Mouse (Mus musculus): ENCODE measurements around the gene Prr3.
"Not testable (repeated sequence)": the region's sequence is repeated elsewhere in the genome, so short reads cannot be mapped to it uniquely, and the experiment has no call there.

Prr3 gene

DNA sequence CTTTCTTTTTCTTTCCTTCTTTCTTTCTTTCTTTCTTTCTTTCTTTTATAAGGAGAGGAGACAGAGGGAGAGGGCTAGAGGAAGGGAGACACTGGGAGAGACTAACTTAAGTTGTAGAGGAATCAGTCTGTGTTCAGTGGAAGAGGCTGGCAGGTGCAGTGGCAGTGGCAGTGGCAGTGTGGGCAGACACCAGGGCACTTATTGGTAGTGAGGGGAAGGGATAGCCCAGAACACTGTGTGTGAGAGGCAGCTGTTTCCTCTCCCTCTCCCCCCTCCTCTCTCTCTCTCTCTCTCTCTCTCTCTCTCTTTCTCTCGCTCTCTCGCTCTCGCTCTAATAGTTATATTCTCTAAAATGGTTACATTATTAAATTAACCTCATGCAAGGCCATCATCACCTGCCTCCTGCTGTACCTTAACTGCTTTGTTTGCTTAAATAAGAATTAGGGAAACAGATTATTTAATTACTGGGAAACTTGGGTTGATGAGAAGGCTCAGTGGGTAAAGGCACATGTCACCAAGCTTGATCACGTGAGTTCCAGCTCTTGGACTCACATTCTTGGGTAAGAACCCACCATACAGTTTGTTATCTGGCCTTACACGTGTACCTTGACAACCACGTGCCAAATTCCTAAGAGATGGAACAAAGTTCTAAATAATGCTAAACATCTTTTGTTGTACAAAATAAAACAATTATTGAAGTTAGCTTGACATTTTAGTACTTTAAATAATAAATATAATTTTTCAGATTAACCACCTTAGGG, 18.7 kb upstream of the Prr3 start:
- no peak for DNase-seq

DNA sequence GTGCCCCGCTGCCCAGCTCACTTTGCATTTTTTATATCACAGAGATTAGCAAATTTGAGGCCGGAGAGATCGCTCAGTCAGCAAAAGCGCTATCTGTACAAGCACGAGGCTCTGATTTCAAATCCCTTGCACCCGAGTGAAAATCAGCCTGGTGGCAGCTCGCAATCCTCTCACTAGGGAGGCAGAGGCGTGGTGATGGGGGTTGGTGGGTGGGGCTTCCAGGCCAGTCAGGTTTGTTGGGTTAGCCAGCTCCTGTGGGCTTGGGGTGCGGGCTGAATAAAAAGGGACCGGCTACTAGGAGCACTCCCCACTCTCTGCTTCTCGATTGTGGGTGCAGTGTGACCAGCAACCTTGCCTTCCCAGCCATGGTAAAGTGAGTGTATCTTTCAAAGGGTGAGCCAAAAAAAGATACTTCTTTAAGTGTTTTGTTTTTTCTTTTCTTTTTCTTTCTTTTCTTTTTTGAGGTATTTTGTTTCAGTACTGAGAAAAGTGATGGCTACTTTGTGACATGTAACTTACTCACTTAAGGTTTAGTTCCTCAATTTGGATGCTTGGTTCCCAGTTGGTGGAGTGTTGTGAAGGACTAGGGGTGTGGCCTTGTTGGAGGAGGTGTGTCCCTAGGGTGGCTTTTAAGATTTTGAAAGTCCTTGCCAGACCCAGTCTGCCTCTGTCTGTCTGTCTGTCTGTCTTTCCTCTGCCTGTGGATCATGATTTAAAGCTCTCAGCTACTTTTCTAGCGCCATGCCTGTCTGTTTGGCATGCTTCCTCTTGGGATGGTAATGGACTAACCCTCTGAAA, 17.9 kb upstream of the Prr3 start:
- no peak for DNase-seq

DNA sequence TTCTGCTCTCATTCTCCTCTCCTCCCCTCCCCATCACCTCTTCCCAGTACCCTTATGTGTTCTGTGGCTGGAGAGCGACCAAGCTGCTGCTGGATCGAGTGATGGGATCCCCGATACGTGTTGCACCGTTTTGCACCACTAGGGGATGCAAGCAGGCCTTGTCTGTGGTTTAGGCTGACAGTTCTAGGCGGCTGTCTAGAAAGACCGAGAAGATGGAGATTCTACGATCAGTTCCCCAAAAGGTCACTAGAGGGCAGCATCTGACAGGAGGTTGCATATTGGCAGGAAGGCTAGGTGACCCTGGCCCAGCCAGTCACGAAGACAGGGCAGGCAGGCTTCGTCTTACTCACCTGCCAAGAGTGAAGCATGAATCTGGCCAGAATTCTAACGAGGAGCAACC, 16.9 kb upstream of the Prr3 start:
- peak; percentile 95 to 96 for DNase-seq

DNA sequence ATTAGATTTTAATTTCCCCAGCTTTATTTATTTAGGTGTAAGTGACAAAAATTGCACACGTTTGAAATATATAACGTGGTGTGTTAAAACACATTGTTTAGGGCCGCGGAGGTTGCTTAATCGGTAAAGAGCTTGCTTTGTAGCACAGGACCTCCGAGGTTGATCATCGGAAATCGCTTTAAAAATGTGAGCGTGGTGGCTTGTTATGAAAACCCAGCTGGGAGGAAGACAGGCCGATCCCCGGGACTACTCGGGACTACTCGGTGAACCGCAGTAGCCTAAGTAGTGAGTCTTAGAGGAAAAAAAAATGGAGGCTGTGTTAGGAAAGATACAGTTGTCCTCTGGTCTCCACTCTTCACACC, 14.8 kb upstream of the Prr3 start:
- DNase-seq: no peak

DNA sequence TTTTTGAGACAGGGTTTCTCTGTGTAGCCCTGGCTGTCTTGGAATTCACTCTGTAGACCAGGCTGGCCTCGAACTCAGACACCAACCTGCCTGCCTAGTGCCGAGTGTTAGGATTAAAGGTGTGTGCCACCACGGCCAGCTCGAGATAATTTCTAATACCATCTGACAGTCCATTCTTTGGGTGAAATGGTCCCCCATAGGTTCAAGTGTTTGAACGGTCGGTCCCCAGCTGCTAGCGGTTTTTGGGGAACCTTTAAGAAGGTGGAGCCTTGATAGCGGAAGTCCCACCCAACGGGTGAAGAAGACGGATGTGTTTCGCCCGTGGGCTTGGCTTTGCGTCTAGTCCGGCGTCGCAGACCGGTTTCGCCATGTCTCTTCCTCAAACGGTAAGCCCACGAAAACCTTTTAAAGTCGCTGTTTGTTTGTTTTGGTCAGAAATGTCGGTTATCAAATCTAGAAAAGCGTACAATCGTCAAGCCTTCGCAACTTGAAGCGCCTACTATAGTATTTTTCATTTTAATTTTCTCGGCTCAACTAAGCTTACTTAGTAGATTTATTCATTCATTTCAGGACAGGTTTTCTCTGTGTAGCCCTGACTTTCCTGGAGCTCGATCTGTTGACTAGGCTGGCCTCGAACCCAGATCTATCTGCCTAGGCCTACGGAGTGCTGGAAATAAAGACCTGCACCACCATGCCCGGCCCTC, 14.3 kb upstream of the Prr3 start:
- DNase-seq: peak; percentile 77 to 88

DNA sequence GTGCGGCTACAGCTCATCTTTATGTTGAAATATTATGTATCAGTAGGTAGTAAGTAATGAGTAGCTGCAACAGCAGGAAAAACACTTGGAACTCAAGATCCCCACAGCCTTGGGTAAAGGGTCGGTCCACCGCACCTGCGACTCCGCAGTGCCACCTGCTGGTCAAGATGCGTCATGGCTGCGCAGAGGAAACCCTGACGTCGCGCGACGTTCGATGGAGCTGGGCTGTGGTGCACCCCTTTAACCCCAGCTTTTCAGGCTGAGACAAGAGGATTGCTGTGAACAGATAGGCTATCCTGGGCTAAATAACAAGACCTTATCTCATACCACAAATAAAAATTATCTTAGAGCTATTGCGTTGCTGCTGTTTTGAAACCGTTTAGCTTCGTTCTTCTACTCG, 13.6 kb upstream of the Prr3 start:
- DNase-seq: peak; percentile 79 to 84

DNA sequence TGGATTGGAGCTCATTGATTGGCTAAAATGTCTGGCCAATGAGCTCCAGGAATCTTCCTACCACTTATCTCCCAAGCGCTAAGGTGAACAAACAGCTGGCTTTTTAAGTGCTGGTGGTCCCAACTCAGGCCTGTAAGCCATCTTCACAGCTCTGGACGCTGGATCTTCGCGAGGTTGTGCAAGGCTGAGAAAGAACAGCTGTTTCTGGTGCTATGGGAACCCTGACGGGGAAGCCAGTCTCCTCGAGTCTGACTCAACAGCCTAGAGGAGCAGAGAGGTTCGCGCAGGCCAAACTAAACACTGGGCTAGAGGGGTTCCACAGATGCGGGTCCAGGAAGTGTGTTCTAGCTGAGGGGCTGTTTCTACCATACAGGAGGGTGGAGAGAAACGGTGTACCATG, 11.7 kb upstream of the Prr3 start:
- no peak for DNase-seq

DNA sequence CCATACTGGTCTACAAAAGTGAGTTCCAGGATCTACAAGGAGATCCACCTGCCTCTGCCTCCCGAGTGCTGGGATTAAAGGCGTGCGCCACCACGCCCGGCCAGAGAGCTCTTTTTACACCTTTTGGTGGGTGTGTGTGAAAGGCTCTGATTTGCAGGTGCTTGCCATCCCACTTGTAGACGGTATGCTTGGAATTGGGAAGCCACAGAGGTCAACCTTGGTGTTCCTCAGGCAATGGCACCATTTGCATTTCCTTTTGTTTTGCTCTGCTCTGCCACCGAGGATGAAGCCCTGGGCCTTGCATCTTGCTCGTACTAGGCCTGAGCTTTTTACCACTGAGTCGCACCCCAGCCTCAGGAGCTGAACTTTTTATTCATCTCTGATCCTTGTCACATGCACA, 1.7 kb upstream of the Prr3 start:
- DNase-seq: no peak

DNA sequence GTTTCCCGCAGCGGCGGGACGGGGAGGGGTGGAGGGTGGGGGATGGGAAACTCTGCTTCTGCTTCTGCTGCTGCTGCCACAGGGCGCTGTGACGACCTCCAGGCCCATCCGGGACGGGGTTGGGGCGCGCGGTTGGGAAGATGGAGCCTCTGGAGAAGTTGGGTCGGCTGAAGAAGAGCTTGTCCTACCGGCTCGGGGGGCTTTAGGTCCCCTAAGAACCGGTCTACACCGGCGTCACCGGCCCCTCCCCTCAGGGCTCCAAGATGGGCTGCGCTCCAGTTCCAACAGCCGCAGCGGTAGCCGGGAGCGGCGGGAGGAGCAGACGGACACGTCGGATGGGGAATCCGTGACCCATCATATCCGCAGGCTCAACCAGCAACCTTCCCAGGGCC, 323 bp upstream of the Prr3 start:
- DNase-seq: peak; percentile 68 to 73

DNA sequence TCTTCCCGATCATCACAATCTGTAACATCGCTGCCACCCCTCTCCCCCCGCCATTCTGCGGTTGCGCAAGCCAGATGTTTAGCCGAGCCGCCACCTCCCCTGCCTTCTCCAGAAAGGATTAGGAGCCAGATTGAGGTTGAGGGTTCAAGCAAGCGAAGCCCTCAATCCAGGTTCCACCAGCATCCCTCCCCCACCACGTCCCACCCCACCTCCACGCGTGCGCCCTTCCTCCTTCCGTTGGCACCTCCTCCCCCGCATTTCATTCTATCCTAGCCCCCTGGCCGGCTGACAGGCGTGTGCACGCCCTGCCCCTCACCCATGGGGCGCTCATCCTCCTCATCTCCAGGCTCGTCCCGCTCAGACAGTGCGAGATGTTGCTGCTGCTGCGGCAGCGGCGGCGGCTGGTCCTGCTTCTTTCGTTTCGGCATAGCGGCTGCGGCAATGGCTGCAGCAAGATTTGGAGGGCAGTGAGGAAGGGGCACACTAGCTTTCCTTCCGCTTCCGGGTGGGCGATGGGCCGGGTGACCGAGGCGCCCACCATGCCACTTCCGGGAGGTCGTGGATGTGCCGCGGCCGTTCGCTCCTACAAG, 1.1 kb downstream of the Prr3 start:
- DNase-seq: no peak

DNA sequence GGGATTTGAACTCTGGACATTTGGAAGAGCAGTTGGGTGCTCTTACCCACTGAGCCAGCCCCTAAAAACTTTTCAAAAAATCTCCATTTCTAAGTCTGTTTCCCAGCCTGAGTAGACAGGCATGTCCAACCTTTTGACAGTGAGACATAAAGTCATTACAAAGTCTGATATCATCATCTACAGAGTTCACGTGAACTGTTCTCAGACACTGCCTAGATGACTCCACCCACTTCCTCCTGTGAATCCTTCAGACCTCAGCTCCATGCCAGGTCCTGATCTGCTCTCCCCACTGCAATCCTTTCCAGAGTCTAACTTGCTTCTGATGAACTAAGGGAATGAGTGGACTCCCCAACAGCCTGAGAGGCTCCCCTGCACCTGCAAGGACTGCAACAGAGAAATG, 7.9 kb downstream of the Prr3 start:
- no peak for DNase-seq

DNA sequence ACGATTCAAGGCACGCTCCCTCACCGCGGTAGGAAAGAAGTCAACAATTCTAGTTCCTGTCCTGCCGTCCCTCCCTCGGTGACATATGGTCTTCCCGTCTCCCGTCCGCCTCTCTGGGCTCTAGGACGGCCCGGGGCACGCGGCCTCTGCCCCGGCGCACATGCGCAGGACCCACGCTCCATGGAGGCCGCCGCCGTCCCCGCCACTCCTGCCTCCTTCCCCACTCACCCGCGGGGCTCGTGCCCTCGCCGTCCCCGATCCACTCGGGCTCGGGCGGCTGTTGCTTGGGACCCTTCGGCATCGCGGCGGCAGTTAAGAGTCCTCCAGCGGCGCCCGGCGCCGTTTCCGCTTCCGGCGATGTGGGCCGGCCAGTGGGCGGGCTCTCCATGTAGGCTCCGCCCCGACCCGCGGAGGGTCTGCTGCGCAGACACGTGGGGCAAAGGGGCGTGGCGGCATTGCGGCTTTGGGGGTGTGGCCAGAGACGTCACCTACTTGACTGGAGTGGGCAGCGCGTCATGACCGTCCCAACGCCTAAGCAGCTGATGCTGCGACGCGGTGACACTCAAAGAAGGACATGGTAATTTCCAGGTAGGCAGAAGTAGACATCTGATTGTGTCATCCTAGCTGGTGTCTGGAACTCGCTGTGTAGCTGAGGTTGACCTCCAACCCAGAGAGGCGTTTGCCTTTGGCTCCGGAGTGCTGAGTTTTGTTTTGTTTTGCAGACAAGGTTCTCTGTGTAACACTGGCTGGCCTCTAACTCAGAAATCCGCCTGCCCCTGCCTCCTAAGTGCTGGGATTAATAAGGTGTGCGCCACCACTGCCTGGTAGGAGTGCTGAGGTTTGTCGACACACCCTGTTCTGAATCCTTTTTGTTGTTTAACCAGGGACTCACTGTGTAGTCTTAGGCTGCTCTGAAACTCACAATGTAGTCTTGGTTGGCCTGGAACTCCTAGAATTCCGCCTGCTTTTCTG, 10.3 kb downstream of the Prr3 start, which contains the start of gene Abcf1:
TSS of gene Abcf1 (minus strand) at position 344 of the 972 bp plus-strand sequence.
- peak; percentile 99 for DNase-seq

DNA sequence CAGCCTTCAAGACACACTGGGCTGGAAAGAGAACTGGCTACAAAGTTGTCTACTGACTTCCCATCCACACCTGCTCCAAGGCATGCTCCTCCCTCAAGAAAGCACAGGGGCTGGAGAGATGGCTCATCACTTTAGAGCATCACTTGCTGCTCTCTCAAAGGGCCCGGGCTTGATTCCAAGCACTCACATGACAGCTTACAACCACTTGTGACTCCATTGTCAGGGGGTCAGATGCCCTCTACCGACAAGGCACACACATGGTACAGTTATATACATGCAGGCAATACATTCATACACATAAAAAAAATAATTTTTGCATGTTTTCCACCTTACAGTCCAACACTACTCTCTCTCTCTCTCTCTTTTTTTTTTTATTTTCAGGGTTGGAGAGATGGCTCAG, 12.4 kb downstream of the Prr3 start:
- DNase-seq: no peak

DNA sequence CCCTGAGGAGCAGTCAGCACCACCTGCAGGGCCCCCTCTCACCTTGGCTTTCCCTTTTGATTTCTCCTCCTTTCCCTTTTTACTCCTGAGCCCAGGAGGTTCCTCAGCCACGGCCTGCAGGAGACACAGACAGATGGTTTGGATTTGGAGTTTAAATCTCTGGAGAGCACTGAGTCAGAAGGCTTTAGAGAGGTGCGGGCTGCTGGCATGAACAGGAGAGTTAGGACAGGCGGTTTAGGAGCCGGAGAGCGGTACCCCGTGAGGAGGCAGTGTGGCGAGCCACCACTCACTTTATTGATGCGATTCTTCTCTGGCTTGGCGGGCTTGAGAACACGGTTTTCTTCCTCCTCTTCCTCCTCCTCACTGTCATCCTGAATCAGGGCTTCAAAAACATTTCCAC, 16.8 kb downstream of the Prr3 start:
- DNase-seq: peak in 1 of 2 experiments; percentile 7

DNA sequence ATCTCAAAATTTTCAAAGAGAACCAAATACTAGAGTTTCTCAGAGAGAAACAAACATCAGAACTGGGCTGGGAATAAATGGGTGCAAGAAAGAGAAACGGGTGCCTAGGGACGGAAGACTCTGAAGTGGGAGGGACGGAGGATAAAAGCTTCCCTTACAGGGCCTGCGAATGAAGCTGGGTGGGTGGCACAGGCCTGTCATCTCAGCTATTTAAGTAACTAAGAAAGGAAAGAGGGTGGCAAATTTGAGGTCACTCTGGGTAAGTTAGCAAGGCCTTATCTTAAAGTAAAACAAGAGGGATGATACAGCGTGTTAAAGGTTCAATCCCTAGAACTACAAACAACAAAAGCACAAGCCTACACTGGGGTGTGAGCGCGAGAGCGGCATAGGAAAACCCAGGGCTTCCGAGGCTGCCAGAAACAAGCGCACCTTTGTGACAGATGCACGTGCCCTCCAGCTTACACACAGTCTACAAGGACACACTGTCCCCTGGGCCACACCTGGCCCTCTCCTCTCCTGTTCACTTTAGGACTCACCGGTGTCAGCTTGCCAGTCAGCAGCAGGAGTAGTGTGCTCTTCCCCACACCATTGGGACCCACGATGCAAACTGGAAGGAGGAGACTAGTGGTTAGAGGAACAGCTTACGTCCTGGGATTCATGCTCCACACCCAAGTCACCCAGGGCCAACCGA, 21.4 kb downstream of the Prr3 start:
- DNase-seq: no peak

DNA sequence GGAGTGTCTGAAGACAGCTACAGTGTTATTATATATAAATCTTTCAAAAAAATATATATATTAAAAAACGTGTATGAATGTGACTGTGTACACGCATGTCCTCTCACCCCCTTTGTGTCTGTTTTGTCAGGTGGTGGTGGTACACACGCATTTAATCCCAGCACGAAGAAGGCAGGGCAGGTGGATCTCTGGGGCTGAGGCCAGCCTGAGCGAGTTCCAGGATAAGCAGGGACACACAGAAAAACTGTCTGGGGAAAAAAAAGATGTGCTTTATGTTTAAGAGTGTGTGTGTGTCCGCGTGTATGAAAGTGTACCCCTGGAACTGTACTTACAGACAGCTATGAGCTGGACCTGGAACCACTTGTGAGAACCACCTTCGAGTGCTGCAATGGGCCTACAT, 25.4 kb downstream of the Prr3 start:
- DNase-seq: no peak

DNA sequence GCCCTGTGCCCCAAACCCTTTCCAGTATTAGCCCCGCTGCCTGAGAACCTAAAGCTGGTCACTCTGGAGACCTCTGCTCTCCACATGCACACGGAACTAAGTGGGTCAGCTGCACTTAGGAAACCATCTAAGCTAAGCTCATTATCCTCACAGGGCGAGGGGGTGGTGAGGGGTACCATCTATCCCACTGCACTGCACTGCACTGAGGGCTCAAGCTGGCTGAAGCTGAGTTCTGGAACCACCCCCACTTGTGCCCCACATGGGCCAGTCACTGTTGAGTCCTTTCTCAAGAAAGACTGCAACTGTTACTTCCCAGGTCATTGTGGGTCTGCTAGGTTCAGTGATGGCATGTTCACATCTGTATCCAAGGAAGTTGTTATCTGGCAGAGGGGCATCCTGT, 27.5 kb downstream of the Prr3 start:
- not testable (repeated sequence) for DNase-seq

DNA sequence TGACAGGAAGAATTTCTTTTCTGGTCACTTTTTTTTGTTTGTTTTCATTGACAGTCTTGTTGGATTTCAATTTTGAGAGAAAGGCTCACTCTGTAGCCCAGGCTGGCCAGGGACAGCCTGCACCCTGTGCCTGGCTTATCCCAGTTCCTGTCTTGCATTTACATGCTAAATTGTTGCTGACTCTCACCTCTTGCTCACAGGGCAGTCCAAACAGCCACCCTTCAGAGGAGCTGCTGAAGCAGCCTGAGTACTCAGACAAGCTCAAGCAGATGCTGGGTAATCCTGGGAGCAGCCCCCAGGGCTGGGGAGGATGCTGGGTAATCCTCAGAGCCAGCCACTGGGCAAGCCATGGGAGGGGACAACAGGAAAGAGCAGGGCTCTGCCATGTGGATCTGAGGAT, 29.1 kb downstream of the Prr3 start:
- not testable (repeated sequence) for DNase-seq

DNA sequence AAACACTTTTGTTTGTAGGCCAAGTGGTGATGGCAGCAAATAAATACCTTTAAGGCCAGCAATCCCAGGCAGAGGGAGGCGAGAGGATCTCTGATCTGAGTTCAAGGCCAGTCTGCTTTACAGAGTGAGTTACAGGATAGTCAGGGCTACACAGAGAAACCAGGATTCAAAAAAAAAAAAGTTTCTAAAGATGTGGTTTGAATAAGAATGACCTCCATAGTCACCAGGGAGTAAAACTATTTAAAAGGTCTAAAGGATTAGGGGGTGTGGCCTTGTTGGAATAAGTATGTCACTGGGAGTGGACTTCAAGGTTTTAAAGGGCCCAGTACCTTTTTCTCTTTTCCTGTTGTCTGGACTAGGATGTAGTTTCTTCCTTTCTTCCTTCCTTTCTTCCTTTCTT, 40.1 kb downstream of the Prr3 start:
- DNase-seq: no peak

DNA sequence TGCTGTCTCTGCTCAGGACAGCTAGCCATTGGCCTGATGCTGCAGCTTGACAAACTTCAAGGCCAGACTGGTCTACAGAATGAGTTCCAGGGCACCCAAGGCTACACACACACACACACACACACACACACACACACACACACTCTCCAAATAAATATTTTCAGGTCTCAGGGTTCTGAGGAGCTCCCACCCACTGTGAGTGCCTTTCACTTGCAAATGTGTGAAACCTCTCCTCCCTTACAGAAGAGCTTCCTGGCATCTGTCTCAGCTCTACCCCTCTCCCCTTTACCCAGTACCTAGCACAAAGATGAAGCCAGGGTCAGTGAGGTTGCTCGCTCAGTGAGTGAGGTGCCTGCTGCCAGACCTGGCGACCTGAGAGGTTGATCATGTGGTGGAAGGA, 40.9 kb downstream of the Prr3 start:
- no peak for DNase-seq

DNA sequence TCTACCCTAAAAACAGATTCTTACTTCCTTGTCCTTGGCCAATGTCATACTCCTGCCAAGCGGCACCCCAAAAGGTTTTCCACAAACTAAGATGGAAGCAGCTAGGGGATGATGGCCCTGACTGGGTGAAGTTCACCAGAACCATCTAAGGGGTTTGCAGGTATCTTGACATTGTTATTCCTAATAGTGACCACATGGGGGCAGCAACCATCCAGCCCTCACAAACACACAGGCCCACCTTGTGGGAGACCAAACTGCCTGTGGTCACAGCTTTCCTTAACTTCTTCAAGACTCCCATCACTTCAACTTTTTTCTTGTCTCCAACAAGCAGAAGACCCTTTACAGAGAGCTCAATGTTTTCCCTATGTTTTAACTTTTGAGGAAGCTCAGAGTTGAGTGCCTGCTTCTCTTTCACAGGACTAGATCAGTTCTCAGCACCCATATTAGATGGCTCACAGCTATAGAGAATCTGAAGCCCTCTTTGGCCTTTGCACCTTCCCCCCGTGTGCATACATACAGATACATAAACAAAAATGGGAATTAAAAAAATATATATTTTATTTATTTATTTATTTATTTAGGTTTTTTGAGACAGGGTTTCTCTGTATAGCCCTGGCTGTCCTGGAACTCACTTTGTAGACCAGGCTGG, 42.2 kb downstream of the Prr3 start:
- peak; percentile 49 to 71 for DNase-seq

Data from cerebellum, adult 18-20 months (tissue).